Mouse (Mus musculus) leukemia stem cell, adult 10-12 weeks (primary cell): ENCODE results near the gene Cyp4a14. TPM values are rescaled to one million over a fixed set of nuclear protein-coding genes. Genes with fewer than 3 reads are reported as not detected.

Source experiments
- polyA plus RNA-seq: library from polyadenylated mRNA; stranded (reverse); fragments of >175 nt; gene quantifications from 2 replicates; pipeline ENCODE4 v1.2.3, GENCODE M21; 2012; ENCODE audit warnings: low replicate concordance

The Cyp4a14 gene
- not detected in 2 replicates for polyA plus RNA-seq

DNA sequence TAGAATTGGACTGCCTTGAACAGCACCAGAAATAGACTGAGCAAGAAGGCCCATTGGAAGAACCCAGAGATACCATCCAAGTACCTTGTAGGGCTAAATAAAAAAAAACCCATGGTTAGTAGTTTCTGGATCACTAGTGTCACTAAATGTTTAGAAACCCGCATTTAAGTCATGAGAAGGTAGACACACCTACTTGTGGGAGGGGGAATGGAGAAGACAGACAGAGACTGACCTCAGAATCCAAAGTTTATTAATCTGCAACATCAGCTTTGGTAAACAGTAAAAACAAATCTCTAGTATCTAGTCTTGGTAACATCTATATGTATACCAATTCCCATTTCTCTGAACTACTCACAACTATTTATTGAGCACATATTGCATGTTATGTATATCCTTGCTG, at the start of gene Cyp4a14:
TSS of gene Cyp4a14 (minus strand) at position 142 of the 400 bp plus-strand sequence.

DNA sequence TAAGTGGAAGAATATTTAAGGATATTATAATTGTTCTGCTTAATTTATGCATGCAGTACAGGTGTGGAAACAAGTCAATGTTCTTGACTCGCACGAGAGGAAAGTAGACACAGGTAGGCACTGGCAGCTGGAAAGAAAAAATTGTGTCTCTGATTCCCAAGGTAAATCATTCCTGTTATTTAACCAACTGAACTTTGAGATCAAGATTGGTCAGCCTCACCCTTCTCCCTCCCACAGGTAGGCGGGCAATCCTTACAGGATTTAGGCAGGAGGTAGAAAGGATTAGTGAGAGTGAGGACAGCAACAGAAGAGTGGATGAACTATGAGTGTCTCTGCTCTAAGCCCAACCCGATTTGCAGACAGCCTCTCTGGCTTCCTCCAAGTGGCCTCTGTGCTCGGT, 22.1 kb upstream of the Cyp4a14 start, which contains the start of gene Cyp4a10:
TSS of gene Cyp4a10 (plus strand) at position 265 of the 400 bp plus-strand sequence.

DNA sequence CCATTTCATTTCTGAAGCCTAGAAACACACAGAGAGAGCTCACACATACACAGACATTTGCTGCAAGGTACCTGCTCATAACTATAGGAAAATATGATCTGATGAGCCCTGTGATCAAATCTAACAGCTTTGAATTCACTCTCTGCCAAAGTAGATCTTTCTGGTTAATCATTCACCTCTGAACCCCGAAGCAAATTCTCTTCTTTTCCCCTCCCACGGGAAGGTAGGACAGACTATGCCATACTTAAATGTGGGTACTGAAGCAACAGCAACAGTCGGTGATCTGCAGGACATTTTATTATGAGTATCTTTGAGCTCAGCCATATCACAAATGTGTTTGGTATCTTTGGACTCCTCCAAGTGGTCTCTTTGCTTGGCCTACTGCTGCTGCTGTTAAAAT, 43.6 kb downstream of the Cyp4a14 start, which contains the start of gene Cyp4a30b:
TSS of gene Cyp4a30b (plus strand) at position 301 of the 400 bp plus-strand sequence.

Other genes starting within 250 kb of the Cyp4a14 start
- not detected in 2 replicates for gene Cyp4a12a, start 197.1 kb downstream of the Cyp4a14 start, polyA plus RNA-seq
- gene Cyp4a12b, start 84.5 kb downstream of the Cyp4a14 start, polyA plus RNA-seq = not detected in 2 replicates
- not detected in 2 replicates for gene Cyp4a30b, start 43.5 kb downstream of the Cyp4a14 start, polyA plus RNA-seq
- not detected in 2 replicates for gene Cyp4a10, start 22.1 kb upstream of the Cyp4a14 start, polyA plus RNA-seq
- not detected in 2 replicates for gene Cyp4a31, start 67.5 kb upstream of the Cyp4a14 start, polyA plus RNA-seq
- gene Cyp4a32, start 104.8 kb upstream of the Cyp4a14 start, polyA plus RNA-seq = not detected in 2 replicates
- gene Cyp4b1, start 151.6 kb upstream of the Cyp4a14 start, polyA plus RNA-seq = 1.5 TPM in 1 of 2 replicates, not detected in the other
- gene Efcab14, start 241.6 kb upstream of the Cyp4a14 start, polyA plus RNA-seq = 14.8 and 29.5 TPM in 2 replicates